In the genomic region with DNA sequence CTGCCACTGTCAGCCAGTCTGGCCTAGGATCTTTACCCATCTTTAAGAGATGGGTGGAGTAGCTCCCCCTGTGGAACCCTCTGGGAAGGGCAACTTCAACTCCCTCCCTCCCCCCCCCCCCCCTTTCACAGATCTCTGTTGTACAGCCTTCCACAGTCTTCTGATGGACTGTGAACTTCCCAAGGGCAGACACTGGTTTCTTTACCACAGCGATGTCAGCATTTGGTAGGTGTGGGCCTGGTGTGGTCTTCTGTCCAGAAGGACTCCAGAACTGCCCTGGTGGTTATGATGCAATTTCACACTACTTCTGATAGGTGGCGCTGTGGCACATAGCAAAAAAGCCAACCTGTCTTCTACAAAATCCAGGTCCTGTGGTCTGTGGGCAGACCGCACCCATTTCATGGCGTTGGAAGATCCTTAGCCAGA, we compare ENCODE assay signal across 9 mouse cellular contexts. TPM values are rescaled to one million over a fixed set of nuclear protein-coding genes. Genes with fewer than 3 reads are reported as not detected.
DNase-seq lines count a peak whose midpoint lies in the region; ATAC-seq lines count a peak whose summit lies in the region.
"Had no signal": no experiment of that assay in that cellular context is flagged by ENCODE, and none has a peak within 500 bp of the region (broad histone marks: within the 10 kb centered on the region; RNA-seq: fewer than 3 reads in every experiment).

No protein-coding gene starts in this region.

- no peaks in the 10 kb centered on the region for H3K36me3 ChIP-seq in forebrain, embryonic 13.5 days (ENCODE audit: poor library complexity, severe bottlenecking)
- no peaks in the 10 kb centered on the region for H3K36me3 ChIP-seq in limb, embryonic 10.5 days
- H3K36me3 ChIP-seq: stomach, embryonic 15.5 days had no signal

- no peak overlapping the region for H3K27ac ChIP-seq in forebrain, embryonic 13.5 days
- H3K27ac ChIP-seq in limb, embryonic 10.5 days: no peak overlapping the region
- H3K27ac ChIP-seq: stomach, embryonic 15.5 days had no signal

- H3K27me3 ChIP-seq in forebrain, embryonic 13.5 days: no peaks in the 10 kb centered on the region
- no peaks in the 10 kb centered on the region for H3K27me3 ChIP-seq in limb, embryonic 10.5 days (ENCODE audit: low read depth, poor library complexity, severe bottlenecking)
- H3K27me3 ChIP-seq: stomach, embryonic 15.5 days had no signal

- H3K4me3 ChIP-seq in forebrain, embryonic 13.5 days: no peak overlapping the region
- H3K4me3 ChIP-seq in limb, embryonic 10.5 days: no peak overlapping the region
- H3K4me3 ChIP-seq: stomach, embryonic 15.5 days had no signal

- 35% methylated on average over 4 of the region's 4 CpGs for WGBS in forebrain, embryonic 13.5 days
- 33% methylated on average over 4 of the region's 4 CpGs for WGBS in limb, embryonic 10.5 days

- peak; percentile 38 for DNase-seq in urinary bladder, postnatal 25 days (ENCODE audit: low spot score)
- no peak for DNase-seq in urinary bladder, postnatal 4 days (ENCODE audit: low spot score in 2 of 2)
- DNase-seq in c-Kit-positive CD71-negative TER-119-negative erythroid progenitor cells, embryonic 14.5 days (ENCODE audit: low read depth): peak; percentile 73
- DNase-seq in induced T-regulatory cell, adult 2 months (ENCODE audit: low read depth): peak; percentile 81
- DNase-seq in limb, embryonic 10.5 days (ENCODE audit: low spot score): peak; percentile 41
- peak; percentile 26 to 33 for DNase-seq in thymus, postnatal 36 days

- H3K9ac ChIP-seq in forebrain, embryonic 13.5 days: no peak overlapping the region
- H3K9ac ChIP-seq: stomach, embryonic 15.5 days had no signal

- H3K9me3 ChIP-seq in forebrain, embryonic 13.5 days (replicated peaks): no peaks in the 10 kb centered on the region
- no peaks in the 10 kb centered on the region for H3K9me3 ChIP-seq in limb, embryonic 10.5 days (replicated peaks)
- H3K9me3 ChIP-seq: stomach, embryonic 15.5 days had no signal

- no peak overlapping the region for H3K4me2 ChIP-seq in forebrain, embryonic 13.5 days
- H3K4me2 ChIP-seq: stomach, embryonic 15.5 days had no signal

- no peaks in the 10 kb centered on the region for H3K4me1 ChIP-seq in forebrain, embryonic 13.5 days
- H3K4me1 ChIP-seq in limb, embryonic 10.5 days: peaks cover 10% of the 10 kb centered on the region
- H3K4me1 ChIP-seq: stomach, embryonic 15.5 days had no signal

- peak; percentile 30; the same call in 1 of the 2 replicates for ATAC-seq in forebrain, embryonic 13.5 days
- ATAC-seq in monocyte, adult 5-6 weeks (replicated peaks; ENCODE audit: insufficient number of reproducible peaks, low FRiP score, low TSS enrichment, poor library complexity, severe bottlenecking): peak; percentile 68; the same call in 1 of the 2 replicates

RNA-seq across cellular contexts. Expression of gene Sec61b, which starts 28.1 kb away (rescaled TPM):
- polyA plus RNA-seq in forebrain, embryonic 13.5 days (2015; fragmentation: Nextera tagmentation; extraction: Ambion mirVana): 304 and 357 TPM in 2 replicates
- polyA plus RNA-seq in limb, embryonic 10.5 days (2016; fragmentation: Nextera tagmentation; extraction: Ambion mirVana): 412 and 434 TPM in 2 replicates
- 116 to 119 TPM (median 117 TPM) in 3 replicates for total RNA-seq in monocyte, adult 5-6 weeks (2017)

RNA-seq across cellular contexts. Expression of gene Alg2, which starts 28.4 kb away (rescaled TPM):
- 153 and 167 TPM in 2 replicates for polyA plus RNA-seq in forebrain, embryonic 13.5 days (2015; fragmentation: Nextera tagmentation; extraction: Ambion mirVana)
- polyA plus RNA-seq in limb, embryonic 10.5 days (2016; fragmentation: Nextera tagmentation; extraction: Ambion mirVana): 76.8 and 92.2 TPM in 2 replicates
- total RNA-seq in monocyte, adult 5-6 weeks (2017): 5.8 to 17.7 TPM (median 6.6 TPM) in 3 replicates

Comparison
In these comparisons a context has a peak if more than half of its experiments do, and no peak if none do; other contexts are left out.
1. DNase-seq: peak in urinary bladder, postnatal 25 days (single experiment), c-Kit-positive CD71-negative TER-119-negative erythroid progenitor cells, embryonic 14.5 days (single experiment), induced T-regulatory cell, adult 2 months (single experiment), limb, embryonic 10.5 days (single experiment) and thymus, postnatal 36 days (2 of 2); none in urinary bladder, postnatal 4 days (0 of 2).